Mouse (Mus musculus) liver, postnatal 0 days (tissue): ENCODE measurements around the gene Fam149b. TPM values are rescaled to one million over a fixed set of nuclear protein-coding genes. Genes with fewer than 3 reads are reported as not detected.

Source experiments
- ATAC-seq: fragments of 200-750 bp; cut with Nextera tagmentation; 2 replicates; pipeline ENCODE4 v1.8.0; 2017; ENCODE audit warnings: mild to moderate bottlenecking, moderate library complexity
- DNase-seq: peaks from one replicate; pipeline ENCODE4 v3.0.0-alpha.2; 2016
- H3K27ac ChIP-seq: fragments of 300-500 bp; sonication (generic); 2 replicates; pipeline ENCODE4 v1.5.1; 2014; ENCODE audit warnings: antibody characterized with exemption, moderate library complexity, mild to moderate bottlenecking, low read depth
- H3K27me3 ChIP-seq: fragments of 300-500 bp; sonication (generic); 2 replicates; pipeline ENCODE4 v1.6.1; 2014; ENCODE audit warnings: low read length, control low read depth, mixed read lengths; ENCODE audit not compliant: insufficient read depth
- H3K36me3 ChIP-seq: fragments of 300-500 bp; sonication (generic); replicated peaks from 2 replicates; pipeline ENCODE4 v1.6.1; 2014; ENCODE audit warnings: mild to moderate bottlenecking, control low read depth, low read length, moderate library complexity, mixed read lengths; ENCODE audit not compliant: insufficient read depth
- H3K4me1 ChIP-seq: fragments of 300-500 bp; sonication (generic); 2 replicates; pipeline ENCODE4 v1.6.1; 2014; ENCODE audit warnings: antibody characterized with exemption, mild to moderate bottlenecking, control low read depth; ENCODE audit not compliant: insufficient read depth
- H3K4me2 ChIP-seq: fragments of 300-500 bp; sonication (generic); 2 replicates; pipeline ENCODE4 v1.6.1; 2014; ENCODE audit warnings: low read depth, mild to moderate bottlenecking, low read length, moderate library complexity, mixed read lengths
- H3K4me3 ChIP-seq: fragments of 300-500 bp; sonication (generic); 2 replicates; pipeline ENCODE4 v1.5.1; 2014; ENCODE audit warnings: low read depth, low read length
- H3K9ac ChIP-seq: fragments of 300-500 bp; sonication (generic); replicated peaks from 2 replicates; pipeline ENCODE4 v1.6.1; 2014; ENCODE audit warnings: mild to moderate bottlenecking, moderate library complexity
- H3K9me3 ChIP-seq: fragments of 300-500 bp; sonication (generic); 2 replicates; pipeline ENCODE4 v1.6.1; 2016; ENCODE audit warnings: mild to moderate bottlenecking, control low read depth, low read length, mixed read lengths
- CTCF ChIP-seq: sonication (generic); IDR thresholded peaks from 2 replicates; pipeline ENCODE4 v1.5.1; 2016; ENCODE audit warnings: antibody characterized with exemption, low read depth
- EP300 ChIP-seq: IDR thresholded peaks from 2 replicates; pipeline ENCODE4 v1.6.1; 2016; ENCODE audit warnings: antibody characterized with exemption, low read depth, mild to moderate bottlenecking
- WGBS: fragments of 180-500 bp; shearing (Covaris S2); extraction: QIAGEN DNeasy Blood & Tissue Kit; methylation state at CpG from one replicate; pipeline ENCODE4 v1.1.7; 2014; ENCODE audit not compliant: insufficient replicate concordance; 5-methylcytosine and 5-hydroxymethylcytosine counted together
- polyA plus RNA-seq: library from polyadenylated mRNA; unstranded; fragments of >200 nt; fragmentation: Nextera tagmentation; extraction: Ambion mirVana; gene quantifications from 2 replicates; pipeline ENCODE4 v1.2.1, GENCODE M21; 2015

Fam149b gene
- polyA plus RNA-seq, 1 experiment from 2014 or later, result 5.7 TPM

- ATAC-seq (peak; percentile 96), DNase-seq (peak; percentile 97)
- peak; percentile 99 for TF ChIP-seq CTCF
- no peak for TF ChIP-seq EP300
- H3K27ac ChIP-seq, result peak within 1 kb of the TSS; percentile 83
- H3K4me1 ChIP-seq, result peaks cover 14% of the 10 kb centered on the region
- WGBS, result 1% methylated on average over 68 of the region's 68 CpGs
- peak within 1 kb of the TSS; percentile 81 for H3K4me3 ChIP-seq
- peak within 1 kb of the TSS; percentile 86 for H3K9ac ChIP-seq
- no peaks in the 10 kb centered on the region for H3K27me3 ChIP-seq
- H3K4me2 ChIP-seq, result peak within 1 kb of the TSS; percentile 73
- no peaks in the 10 kb centered on the region for H3K9me3 ChIP-seq
- peaks cover 14% of the 10 kb centered on the region; the same call in 1 of the 2 replicates for H3K36me3 ChIP-seq
Measured at GRCm38 (mm10) chr14:20393205-20393913, 45.4 kb downstream of the Fam149b start, which contains the start of gene Mrps16. TSS of gene Mrps16 (minus strand) at chr14:20393634.

GRCm38 (mm10) chr14:20397220-20397619, 49.3 kb downstream of the Fam149b start:
- H3K27ac ChIP-seq, result no peak overlapping the region
- no peak for TF ChIP-seq CTCF
- no peak for TF ChIP-seq EP300
- H3K36me3 ChIP-seq, result no peaks in the 10 kb centered on the region
- no peaks in the 10 kb centered on the region for H3K27me3 ChIP-seq
- H3K4me1 ChIP-seq, result peaks cover 8% of the 10 kb centered on the region
- no peak for DNase-seq
- H3K4me2 ChIP-seq, result no peak overlapping the region
- no peak overlapping the region for H3K9ac ChIP-seq
- ATAC-seq, result no peak
- H3K4me3 ChIP-seq, result no peak overlapping the region
- WGBS, result 83% methylated on average over 9 of the region's 9 CpGs
- H3K9me3 ChIP-seq, result no peaks in the 10 kb centered on the region

- Histone ChIP-seq H3K27me3 (no peaks in the 10 kb centered on the region), H3K9ac (no peak overlapping the region), H3K4me2 (no peak overlapping the region), H3K9me3 (no peaks in the 10 kb centered on the region), H3K4me3 (no peak overlapping the region), H3K4me1 (peaks cover 5% of the 10 kb centered on the region; the same call in 1 of the 2 replicates), H3K36me3 (no peaks in the 10 kb centered on the region), H3K27ac (no peak overlapping the region)
- peak; percentile 57 for TF ChIP-seq CTCF
- no peak for TF ChIP-seq EP300
- DNase-seq, result peak; percentile 41
- ATAC-seq, result no peak
- WGBS, result 39% methylated on average over 4 of the region's 4 CpGs
Measured at GRCm38 (mm10) chr14:20398864-20399263, 50.9 kb downstream of the Fam149b start.

- no peak overlapping the region for H3K27ac ChIP-seq
- H3K36me3 ChIP-seq, result no peaks in the 10 kb centered on the region
- no peaks in the 10 kb centered on the region for H3K9me3 ChIP-seq
- peak; percentile 80 for TF ChIP-seq CTCF
- TF ChIP-seq EP300, result no peak
- no peak overlapping the region for H3K4me2 ChIP-seq
- DNase-seq, result peak; percentile 38
- H3K9ac ChIP-seq, result no peak overlapping the region
- H3K4me1 ChIP-seq, result no peaks in the 10 kb centered on the region
- 0 out of 2 replicates have a peak, but pooled peaks have one; percentile 49 for ATAC-seq
- WGBS, result 52% methylated on average over 1 of the region's 1 CpGs
- no peak overlapping the region for H3K4me3 ChIP-seq
- no peaks in the 10 kb centered on the region for H3K27me3 ChIP-seq
Measured at GRCm38 (mm10) chr14:20400071-20400470, 52.1 kb downstream of the Fam149b start.

- H3K27me3 ChIP-seq, result no peaks in the 10 kb centered on the region
- ATAC-seq, result no peak
- H3K36me3 ChIP-seq, result no peaks in the 10 kb centered on the region
- no peaks in the 10 kb centered on the region for H3K4me1 ChIP-seq
- H3K9ac ChIP-seq, result no peak overlapping the region
- no peak overlapping the region for H3K4me3 ChIP-seq
- no peak overlapping the region for H3K27ac ChIP-seq
- DNase-seq, result no peak
- TF ChIP-seq EP300 (no peak), CTCF (no peak)
- no peak overlapping the region for H3K4me2 ChIP-seq
- 51% methylated on average over 7 of the region's 7 CpGs for WGBS
- no peaks in the 10 kb centered on the region for H3K9me3 ChIP-seq
Measured at GRCm38 (mm10) chr14:20422257-20422656, 74.3 kb downstream of the Fam149b start.

- DNase-seq (no peak), ATAC-seq (no peak)
- no peaks in the 10 kb centered on the region for H3K27me3 ChIP-seq
- WGBS, result 74% methylated on average over 6 of the region's 6 CpGs
- H3K9ac ChIP-seq, result no peak overlapping the region
- H3K9me3 ChIP-seq, result no peaks in the 10 kb centered on the region
- H3K27ac ChIP-seq, result no peak overlapping the region
- H3K4me1 ChIP-seq, result no peaks in the 10 kb centered on the region
- no peaks in the 10 kb centered on the region for H3K36me3 ChIP-seq
- no peak overlapping the region for H3K4me2 ChIP-seq
- TF ChIP-seq EP300 (no peak), CTCF (no peak)
- H3K4me3 ChIP-seq, result no peak overlapping the region
Measured at GRCm38 (mm10) chr14:20423046-20423445, 75.1 kb downstream of the Fam149b start.
